Mouse (Mus musculus) testis, postnatal 10 days (tissue): Measurements from ENCODE around the gene Hoxa4.

Source experiments
- DNase-seq: peaks from one replicate; pipeline ENCODE4 v3.0.0; 2021; ENCODE audit warnings: low spot score

Hoxa4 gene

GRCm38 (mm10) chr6:52190906-52191810 lies at the start of gene Hoxa4:
Gene Hoxa4 (minus strand): TSS chr6:52191753.
- no peak for DNase-seq

- no peak for DNase-seq
These were observed 49.6 kb upstream of the Hoxa4 start for GRCm38 (mm10) chr6:52241001-52241621.

GRCm38 (mm10) chr6:52240389-52241000 lies 48.9 kb upstream of the Hoxa4 start, which contains the start of gene Hoxa10:
Gene Hoxa10 (minus strand): TSS chr6:52240854.
- DNase-seq = peak; percentile 88

- peak; percentile 45 for DNase-seq
These were observed 48.3 kb upstream of the Hoxa4 start for GRCm38 (mm10) chr6:52239625-52240388.

GRCm38 (mm10) chr6:52238976-52239375 lies 47.4 kb upstream of the Hoxa4 start:
- peak; percentile 34 for DNase-seq

- peak; percentile 32 for DNase-seq
These were observed 46.6 kb upstream of the Hoxa4 start for GRCm38 (mm10) chr6:52238155-52238545.

GRCm38 (mm10) chr6:52237346-52238154 lies 46.0 kb upstream of the Hoxa4 start:
- DNase-seq = peak; percentile 34

GRCm38 (mm10) chr6:52236806-52237205 lies 45.3 kb upstream of the Hoxa4 start:
- peak; percentile 20 for DNase-seq

- peak; percentile 31 for DNase-seq
These were observed 44.3 kb upstream of the Hoxa4 start for GRCm38 (mm10) chr6:52235866-52236265.

GRCm38 (mm10) chr6:52235267-52235666 lies 43.7 kb upstream of the Hoxa4 start:
- peak; percentile 36 for DNase-seq

GRCm38 (mm10) chr6:52234428-52235140 lies 43.0 kb upstream of the Hoxa4 start:
- peak; percentile 41 for DNase-seq

GRCm38 (mm10) chr6:52233546-52234427 lies 42.2 kb upstream of the Hoxa4 start:
- DNase-seq = peak; percentile 58

- DNase-seq = peak; percentile 41
These were observed 41.5 kb upstream of the Hoxa4 start for GRCm38 (mm10) chr6:52232984-52233545.

GRCm38 (mm10) chr6:52232568-52232965 lies 41.0 kb upstream of the Hoxa4 start:
- DNase-seq = peak; percentile 43

- DNase-seq = no peak
These were observed 40.5 kb upstream of the Hoxa4 start for GRCm38 (mm10) chr6:52231885-52232567.

- no peak for DNase-seq
These were observed 39.1 kb upstream of the Hoxa4 start, which contains the start of gene Hoxa9 for GRCm38 (mm10) chr6:52230516-52231165. Gene Hoxa9 (minus strand): TSS chr6:52231089.

- no peak for DNase-seq
These were observed 38.2 kb upstream of the Hoxa4 start for GRCm38 (mm10) chr6:52229558-52230416.
